Mouse (Mus musculus) stomach, postnatal 0 days (tissue): ENCODE results near the gene Tigd3. TPM values are rescaled to one million over a fixed set of nuclear protein-coding genes. Genes with fewer than 3 reads are reported as not detected.
A peak's percentile ranks its signal among the peaks of the same experiment; 100 is the strongest.

Source experiments
- ATAC-seq: fragments of 200-750 bp; cut with Nextera tagmentation; 2 replicates; pipeline ENCODE4 v1.8.0; 2017; ENCODE audit not compliant: low FRiP score, low TSS enrichment
- DNase-seq: peaks from one replicate; pipeline ENCODE4 v3.0.0-alpha.2; 2016; ENCODE audit warnings: low spot score
- H3K27ac ChIP-seq: fragments of 300-500 bp; sonication (generic); replicated peaks from 2 replicates; pipeline ENCODE4 v1.5.1; 2014; ENCODE audit warnings: mild to moderate bottlenecking, control low read depth
- H3K27me3 ChIP-seq: fragments of 300-500 bp; sonication (generic); 2 replicates; pipeline ENCODE4 v1.6.1; 2014; ENCODE audit warnings: low read length; ENCODE audit not compliant: control insufficient read depth, insufficient read depth
- H3K36me3 ChIP-seq: fragments of 300-500 bp; sonication (generic); 2 replicates; pipeline ENCODE4 v1.6.1; 2014; ENCODE audit warnings: low read length, mixed read lengths; ENCODE audit not compliant: control insufficient read depth, insufficient read depth
- H3K4me1 ChIP-seq: fragments of 300-500 bp; sonication (generic); replicated peaks from 2 replicates; pipeline ENCODE4 v1.6.1; 2014; ENCODE audit warnings: antibody characterized with exemption; ENCODE audit not compliant: control insufficient read depth, insufficient read depth
- H3K4me2 ChIP-seq: fragments of 300-500 bp; sonication (generic); replicated peaks from 2 replicates; pipeline ENCODE4 v1.6.1; 2014; ENCODE audit warnings: low read depth, mild to moderate bottlenecking, control low read depth, moderate library complexity
- H3K4me3 ChIP-seq: fragments of 300-500 bp; sonication (generic); 2 replicates; pipeline ENCODE4 v1.5.1; 2014; ENCODE audit warnings: low read depth, low read length, control low read depth
- H3K9ac ChIP-seq: fragments of 300-500 bp; sonication (generic); 2 replicates; pipeline ENCODE4 v1.6.1; 2014; ENCODE audit warnings: mild to moderate bottlenecking, low read length, control low read depth, mixed read lengths
- H3K9me3 ChIP-seq: fragments of 300-500 bp; sonication (generic); 2 replicates; pipeline ENCODE4 v1.6.1; 2016; ENCODE audit warnings: low read length; ENCODE audit not compliant: control insufficient read depth
- CTCF ChIP-seq: IDR thresholded peaks from 2 replicates; pipeline ENCODE4 v1.5.1; 2016; ENCODE audit warnings: antibody characterized with exemption, low read depth, mild to moderate bottlenecking, moderate library complexity
- EP300 ChIP-seq: optimal IDR thresholded peaks from 2 replicates; pipeline ENCODE3; 2016; ENCODE audit warnings: antibody characterized with exemption
- WGBS: fragments of 180-500 bp; shearing (Covaris S2); extraction: QIAGEN DNeasy Blood & Tissue Kit; methylation state at CpG from one replicate; pipeline ENCODE4 v1.1.7; 2014; 5-methylcytosine and 5-hydroxymethylcytosine counted together
- polyA plus RNA-seq: library from polyadenylated mRNA; unstranded; fragments of >200 nt; fragmentation: Nextera tagmentation; extraction: Ambion mirVana; gene quantifications from 2 replicates; pipeline ENCODE4 v1.2.1, GENCODE M21; 2015

Tigd3 gene
- polyA plus RNA-seq, 1 experiment from 2014 or later, result 1.0 TPM

DNA sequence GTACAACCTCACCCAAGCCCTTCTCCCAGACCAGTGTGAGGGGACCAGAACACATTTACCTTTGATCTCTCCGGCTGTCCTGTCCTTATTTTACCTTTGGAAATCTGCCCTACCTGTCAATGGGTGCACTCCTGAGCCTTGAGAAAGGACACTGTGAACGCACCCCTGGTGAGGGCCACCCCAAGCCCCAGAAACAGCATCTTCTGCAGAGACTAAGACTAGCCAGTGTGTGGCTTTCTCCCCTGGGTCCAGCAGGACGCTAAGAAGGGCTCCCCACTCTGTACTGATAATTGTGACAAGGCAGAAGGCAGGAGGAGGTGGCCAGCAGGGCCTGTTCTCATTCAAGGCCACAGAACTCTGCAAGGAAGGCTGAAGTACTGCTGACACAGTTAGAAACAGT lies 15.0 kb downstream of the Tigd3 start:
- Histone ChIP-seq H3K4me1 (no peaks in the 10 kb centered on the region; the same call in 1 of the 2 replicates), H3K4me2 (peak overlapping the region; percentile 28), H3K4me3 (no peak overlapping the region), H3K27ac (no peak overlapping the region), H3K9ac (no peak overlapping the region; the same call in 1 of the 2 replicates), H3K36me3 (no peaks in the 10 kb centered on the region), H3K9me3 (no peaks in the 10 kb centered on the region), H3K27me3 (no peaks in the 10 kb centered on the region)
- DNase-seq (no peak), ATAC-seq (no peak)
- 75% methylated on average over 3 of the region's 3 CpGs for WGBS
- TF ChIP-seq CTCF (no peak), EP300 (no peak)

DNA sequence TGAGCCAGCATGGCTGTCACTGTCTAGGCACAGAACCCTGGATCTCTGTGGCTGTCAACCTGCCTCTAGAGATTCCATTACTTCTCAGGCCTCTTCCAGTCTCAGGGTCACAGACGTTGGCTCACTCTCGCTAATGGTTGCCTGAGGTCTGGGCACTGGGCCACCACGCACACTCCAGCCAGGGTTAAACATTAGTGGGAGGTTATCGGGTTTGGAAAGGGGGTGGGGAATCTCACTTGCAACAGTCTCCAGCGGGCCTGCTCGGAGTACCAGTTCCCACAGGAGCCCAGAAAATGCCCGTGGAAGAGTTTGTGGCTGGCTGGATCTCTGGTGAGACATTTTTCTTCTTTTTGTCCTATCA lies 15.6 kb downstream of the Tigd3 start:
- ATAC-seq (peak; percentile 15; the same call in 1 of the 2 replicates), DNase-seq (no peak)
- H3K4me2 ChIP-seq, result peak overlapping the region; percentile 28
- peak overlapping the region; percentile 88 for H3K27ac ChIP-seq
- peak overlapping the region; percentile 12; the same call in 1 of the 2 replicates for H3K4me3 ChIP-seq
- WGBS, result 37% methylated on average over 7 of the region's 7 CpGs
- H3K36me3 ChIP-seq, result no peaks in the 10 kb centered on the region
- no peaks in the 10 kb centered on the region for H3K27me3 ChIP-seq
- H3K9ac ChIP-seq, result peak overlapping the region; percentile 0; the same call in 1 of the 2 replicates
- no peaks in the 10 kb centered on the region; the same call in 1 of the 2 replicates for H3K4me1 ChIP-seq
- TF ChIP-seq EP300 (no peak), CTCF (no peak)
- no peaks in the 10 kb centered on the region for H3K9me3 ChIP-seq

DNA sequence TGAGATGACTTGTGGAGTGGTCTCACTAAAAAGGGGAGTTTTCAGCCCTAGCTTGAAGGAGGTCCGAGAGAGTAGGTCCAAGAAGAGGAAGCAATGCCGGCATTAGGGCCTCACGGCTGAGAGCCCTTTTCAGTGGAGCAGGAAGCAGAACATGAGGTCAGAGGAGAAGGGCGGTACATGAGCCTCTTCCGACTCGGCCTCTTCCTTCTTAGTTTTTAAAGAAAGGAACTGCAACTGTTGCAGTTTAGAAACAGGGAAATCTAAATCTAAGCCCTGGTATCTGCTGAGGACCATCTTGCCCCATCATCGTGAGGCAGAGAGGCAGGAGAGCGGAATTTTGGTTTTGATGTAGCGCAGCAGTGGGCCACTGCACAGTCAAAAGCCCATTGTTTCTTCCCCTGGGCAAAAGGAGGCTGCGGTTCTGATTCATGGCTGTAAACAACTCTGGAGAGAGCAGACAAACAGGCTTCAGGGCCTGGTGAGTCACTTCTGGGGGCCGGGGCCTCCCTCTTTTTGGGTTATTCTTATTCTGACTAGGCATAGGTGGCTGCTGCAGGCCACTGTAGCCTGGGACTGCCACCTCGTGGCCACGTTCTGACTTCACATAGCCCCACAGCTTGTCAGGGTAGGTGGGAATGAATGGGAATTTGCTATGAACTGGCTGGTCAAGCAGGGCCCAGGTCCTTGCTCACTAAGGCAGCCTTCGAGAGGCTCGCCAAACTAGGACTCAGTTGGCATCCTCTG lies 16.2 kb downstream of the Tigd3 start, which contains the start of gene Slc25a45:
Gene Slc25a45, plus strand, starts transcription at position 191 of the 744 bp plus-strand sequence.
- ATAC-seq, result peak; percentile 83
- Histone ChIP-seq H3K9ac (peak within 1 kb of the TSS; percentile 38; the same call in 1 of the 2 replicates), H3K36me3 (no peaks in the 10 kb centered on the region; the same call in 1 of the 2 replicates), H3K4me3 (peak within 1 kb of the TSS; percentile 12; the same call in 1 of the 2 replicates), H3K27ac (peak within 1 kb of the TSS; percentile 88), H3K27me3 (no peaks in the 10 kb centered on the region), H3K4me2 (peak within 1 kb of the TSS; percentile 28), H3K9me3 (no peaks in the 10 kb centered on the region), H3K4me1 (no peaks in the 10 kb centered on the region; the same call in 1 of the 2 replicates)
- TF ChIP-seq CTCF (peak; percentile 92), EP300 (no peak)
- DNase-seq, result peak; percentile 79
- WGBS, result 41% methylated on average over 15 of the region's 15 CpGs

DNA sequence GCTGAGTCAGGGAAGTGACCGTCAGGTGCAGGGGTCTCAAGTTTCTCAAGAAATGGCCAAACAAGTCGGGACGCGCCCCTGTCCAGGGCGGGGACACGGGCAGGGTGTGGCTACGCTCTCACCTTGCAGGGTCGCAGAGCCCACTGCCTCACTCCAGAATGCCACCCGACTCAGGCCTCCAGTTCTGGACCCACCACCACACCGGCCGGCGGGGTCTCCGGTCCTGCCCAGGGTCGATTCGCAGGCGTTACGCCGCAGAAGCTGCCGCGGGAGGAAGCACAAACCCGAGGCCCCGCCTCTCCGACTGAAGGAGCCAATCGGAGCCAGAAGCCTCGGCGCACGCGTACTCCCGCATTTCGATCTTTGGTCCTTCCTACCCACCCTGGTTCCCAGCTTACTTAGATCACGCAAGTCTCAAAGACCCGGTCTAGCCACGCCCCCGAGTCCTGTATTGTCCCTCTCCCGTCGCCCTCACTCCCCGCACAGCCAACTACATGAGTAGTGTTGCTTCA lies 18.9 kb downstream of the Tigd3 start, which contains the start of gene Frmd8:
Gene Frmd8, minus strand, starts transcription at position 306 of the 512 bp plus-strand sequence.
- Histone ChIP-seq H3K27me3 (no peaks in the 10 kb centered on the region), H3K4me1 (no peaks in the 10 kb centered on the region; the same call in 1 of the 2 replicates)
- peak; percentile 75 for ATAC-seq

DNA sequence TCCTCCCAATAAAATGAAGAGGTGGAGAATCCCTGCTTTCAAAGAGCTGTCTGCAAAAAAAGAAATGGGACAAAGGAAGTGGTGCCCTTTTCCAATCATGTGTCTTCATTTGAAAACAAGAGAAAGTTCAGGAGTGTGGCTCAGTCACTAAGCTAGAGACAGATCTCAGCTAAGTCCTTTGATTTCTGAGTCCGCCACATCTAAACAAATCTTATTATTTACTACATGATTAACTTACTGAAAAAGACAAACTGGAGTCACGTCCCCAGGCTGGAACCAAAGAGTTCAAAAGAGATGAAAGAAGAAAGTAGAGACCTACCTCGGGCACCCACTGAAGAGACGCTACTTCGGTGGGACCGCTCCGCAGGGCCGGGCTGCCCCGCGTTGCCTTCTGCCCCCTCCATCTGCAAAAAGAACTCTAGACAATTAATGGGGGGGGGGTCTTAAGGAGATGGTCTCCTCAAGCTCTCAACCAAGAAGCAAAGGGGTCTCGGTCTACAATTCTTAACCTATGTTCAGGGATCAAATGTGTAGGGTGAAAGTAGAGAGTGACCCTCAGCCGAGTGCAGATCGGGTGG lies 19.5 kb downstream of the Tigd3 start:
- WGBS, result 7% methylated on average over 13 of the region's 13 CpGs
- Histone ChIP-seq H3K4me2 (peak overlapping the region; percentile 93), H3K9me3 (no peaks in the 10 kb centered on the region), H3K27me3 (no peaks in the 10 kb centered on the region), H3K4me3 (peak overlapping the region; percentile 76), H3K27ac (peak overlapping the region; percentile 73), H3K36me3 (no peaks in the 10 kb centered on the region; the same call in 1 of the 2 replicates), H3K4me1 (no peaks in the 10 kb centered on the region; the same call in 1 of the 2 replicates), H3K9ac (peak overlapping the region; percentile 84)
- no peak for DNase-seq
- no peak for ATAC-seq
- no peak for TF ChIP-seq CTCF
- TF ChIP-seq EP300, result no peak

More for the DNA sequence above, 18.9 kb downstream of the Tigd3 start, which contains the start of gene Frmd8:
- peak; percentile 93 for DNase-seq
- H3K9me3 ChIP-seq, result no peaks in the 10 kb centered on the region
- H3K4me2 ChIP-seq, result peak within 1 kb of the TSS; percentile 93
- no peaks in the 10 kb centered on the region; the same call in 1 of the 2 replicates for H3K36me3 ChIP-seq
- H3K9ac ChIP-seq, result peak within 1 kb of the TSS; percentile 84
- WGBS, result under 1% methylated on average over 26 of the region's 37 CpGs
- H3K4me3 ChIP-seq, result peak within 1 kb of the TSS; percentile 76
- peak within 1 kb of the TSS; percentile 73 for H3K27ac ChIP-seq
- no peak; the same call in 1 of the 2 replicates for TF ChIP-seq CTCF
- TF ChIP-seq EP300, result no peak
